Mouse (Mus musculus) lung, postnatal 0 days (tissue): ENCODE data around the gene Mbd4.

Experiments
- CTCF ChIP-seq: IDR thresholded peaks from 2 replicates; pipeline ENCODE4 v1.5.1; 2016; ENCODE audit warnings: antibody characterized with exemption, mild to moderate bottlenecking
- EP300 ChIP-seq: IDR thresholded peaks from 2 replicates; pipeline ENCODE4 v1.6.1; 2016; ENCODE audit warnings: antibody characterized with exemption, mild to moderate bottlenecking, control low read depth

DNA sequence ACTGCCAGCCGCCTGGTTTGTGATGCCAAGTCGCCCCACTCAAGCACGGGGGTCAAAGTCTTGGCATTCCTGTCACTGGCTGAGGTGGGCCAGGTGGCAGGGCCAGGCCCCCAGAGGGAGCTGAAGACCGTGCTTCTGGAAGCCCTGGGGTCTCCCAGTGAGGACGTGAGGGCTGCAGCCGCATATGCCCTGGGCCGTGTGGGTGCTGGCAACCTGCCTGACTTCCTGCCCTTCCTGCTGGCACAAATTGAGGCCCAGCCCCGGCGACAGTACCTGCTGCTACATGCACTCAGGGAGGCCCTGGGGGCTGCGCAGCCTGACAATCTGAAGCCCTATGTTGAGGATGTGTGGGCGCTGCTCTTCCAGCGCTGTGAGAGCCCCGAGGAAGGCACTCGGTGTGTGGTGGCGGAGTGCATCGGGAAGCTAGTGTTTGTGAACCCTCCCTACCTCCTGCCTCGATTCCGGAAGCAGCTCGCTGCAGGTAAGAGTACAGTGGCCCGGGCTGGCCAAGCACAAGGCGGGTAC, 60.4 kb downstream of the Mbd4 start:
- TF ChIP-seq CTCF = no peak
- no peak for TF ChIP-seq EP300
